Mouse (Mus musculus): ENCODE results near the gene Shisal2a. TPM values are rescaled to one million over a fixed set of nuclear protein-coding genes. Genes with fewer than 3 reads are reported as not detected.

The Shisal2a gene
- total and polyA plus RNA-seq, 3 experiments = not detected

DNA sequence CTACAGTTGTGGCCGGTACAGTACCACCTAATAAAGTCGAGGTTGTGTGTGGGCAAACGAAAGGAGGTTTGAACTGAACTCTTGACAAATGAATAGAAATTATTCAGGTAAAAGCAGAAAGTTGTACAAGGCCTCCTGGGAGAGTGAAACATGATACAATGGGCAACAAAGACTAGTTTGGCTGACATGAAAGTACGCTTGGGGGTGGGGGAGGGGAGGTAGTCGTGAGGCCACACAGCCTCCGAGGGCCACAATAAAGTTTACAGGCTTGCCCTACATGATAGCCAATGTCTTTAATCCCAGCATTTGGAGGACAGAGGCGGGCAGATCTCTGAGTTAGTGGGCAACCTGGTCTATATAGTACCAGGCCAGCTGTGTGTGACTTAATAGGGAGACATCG, 24.5 kb upstream of the Shisal2a start:
- Histone ChIP-seq H3K36me3 (replicated peaks) (no peaks in the 10 kb centered on the region), H3K4me3 (ENCODE audit: low read depth, low read length) (no peak overlapping the region), H3K9me3 (replicated peaks) (0 out of 2 replicates have a peak, but pooled peaks cover 4% of the 10 kb centered on the region), H3K4me1 (ENCODE audit: insufficient read depth, low read depth, low read length) (peaks cover 8% of the 10 kb centered on the region; the same call in 1 of the 2 replicates), H3K27me3 (ENCODE audit: insufficient read depth, low read length) (peaks cover 15% of the 10 kb centered on the region)
- ATAC-seq (ENCODE audit: extremely low read depth, insufficient number of reproducible peaks, low FRiP score, poor library complexity, severe bottlenecking) = no peak
- TF ChIP-seq GATA2 (IDR thresholded peaks at IDR 0.05; ENCODE audit: borderline replicate concordance, low read depth, low read length) (no peak), POLR2AphosphoS5 (IDR thresholded peaks at IDR 0.05; ENCODE audit: insufficient replicate concordance, low read depth, low read length) (no peak)
- DNase-seq (ENCODE audit: low spot score) = no peak

- H3K4me3 ChIP-seq (ENCODE audit: low read depth, low read length) = no peak within 1 kb of the TSS
- DNase-seq (ENCODE audit: low spot score) = no peak
- peaks cover 8% of the 10 kb centered on the region; the same call in 1 of the 2 replicates for H3K4me1 ChIP-seq (ENCODE audit: insufficient read depth, low read depth, low read length)
- H3K27me3 ChIP-seq (ENCODE audit: insufficient read depth, low read length) = peaks cover 17% of the 10 kb centered on the region
- TF ChIP-seq GATA2 (IDR thresholded peaks at IDR 0.05; ENCODE audit: borderline replicate concordance, low read depth, low read length) (no peak), TAL1 (conservative IDR thresholded peaks at IDR 0.05; ENCODE audit: low read depth, low read length) (no peak), GATA1 (IDR thresholded peaks at IDR 0.05; ENCODE audit: borderline replicate concordance, low read length) (no peak)
- H3K36me3 ChIP-seq (replicated peaks) = no peaks in the 10 kb centered on the region
- 0 out of 2 replicates have a peak, but pooled peaks cover 4% of the 10 kb centered on the region for H3K9me3 ChIP-seq (replicated peaks)
- no peak for ATAC-seq (ENCODE audit: extremely low read depth, insufficient number of reproducible peaks, low FRiP score, poor library complexity, severe bottlenecking)
These were observed 23.8 kb upstream of the Shisal2a start, which contains the start of gene Gpx7 for GRCm38 (mm10) chr4:108406861-108407401. Gene Gpx7 (minus strand): TSS chr4:108406961.

DNA sequence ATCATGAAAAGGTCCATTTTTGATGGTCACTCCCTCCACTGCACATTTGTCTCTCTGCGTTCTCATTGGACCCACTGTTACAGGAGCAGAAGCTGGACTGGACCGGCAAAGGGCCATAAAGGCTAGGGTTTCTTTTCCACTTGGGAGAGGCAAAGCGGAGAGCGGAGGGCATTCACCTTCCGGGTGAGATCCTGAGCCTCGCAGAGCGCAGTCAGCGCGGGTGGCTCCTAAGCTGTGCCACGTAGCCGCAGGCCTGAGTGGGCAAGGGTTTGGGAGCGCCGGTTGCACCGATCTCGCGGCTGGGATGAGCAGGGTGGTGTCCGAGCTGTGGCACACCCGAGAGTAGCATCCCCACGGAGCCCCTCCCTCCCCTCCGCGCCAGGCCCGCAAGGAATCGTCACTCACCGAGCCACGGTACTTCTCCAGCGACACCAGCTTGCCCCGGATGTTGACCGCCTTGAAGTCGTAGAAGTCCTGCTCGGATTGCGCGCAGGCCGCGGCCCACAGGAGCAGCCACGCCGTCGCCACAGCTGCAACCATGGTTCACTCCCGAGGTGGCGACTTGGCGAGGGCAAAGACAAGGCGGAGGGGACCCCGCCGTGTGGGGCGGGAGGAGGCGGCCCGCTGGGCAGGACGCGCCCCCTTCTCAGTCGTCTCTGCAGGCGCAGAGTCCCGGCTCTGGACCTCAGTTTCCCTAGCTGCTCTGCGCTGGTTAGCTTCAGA, 23.1 kb upstream of the Shisal2a start:
- Histone ChIP-seq H3K4me1 (ENCODE audit: insufficient read depth, low read depth, low read length) (peaks cover 8% of the 10 kb centered on the region; the same call in 1 of the 2 replicates), H3K9me3 (replicated peaks) (0 out of 2 replicates have a peak, but pooled peaks cover 4% of the 10 kb centered on the region), H3K36me3 (replicated peaks) (no peaks in the 10 kb centered on the region), H3K27me3 (ENCODE audit: insufficient read depth, low read length) (peaks cover 17% of the 10 kb centered on the region), H3K4me3 (ENCODE audit: low read depth, low read length) (no peak overlapping the region)
- no peak for TF ChIP-seq TAL1 (conservative IDR thresholded peaks at IDR 0.05; ENCODE audit: low read depth, low read length)
- TF ChIP-seq GATA2 (IDR thresholded peaks at IDR 0.05; ENCODE audit: borderline replicate concordance, low read depth, low read length) = no peak
- no peak for TF ChIP-seq GATA1 (IDR thresholded peaks at IDR 0.05; ENCODE audit: borderline replicate concordance, low read length)
- no peak for TF ChIP-seq CTCF (IDR thresholded peaks at IDR 0.05; ENCODE audit: low read depth, low read length)
- TF ChIP-seq POLR2AphosphoS5 (IDR thresholded peaks at IDR 0.05; ENCODE audit: insufficient replicate concordance, low read depth, low read length) = no peak
- DNase-seq (ENCODE audit: low spot score) (no peak), ATAC-seq (ENCODE audit: extremely low read depth, insufficient number of reproducible peaks, low FRiP score, poor library complexity, severe bottlenecking) (no peak)

DNA sequence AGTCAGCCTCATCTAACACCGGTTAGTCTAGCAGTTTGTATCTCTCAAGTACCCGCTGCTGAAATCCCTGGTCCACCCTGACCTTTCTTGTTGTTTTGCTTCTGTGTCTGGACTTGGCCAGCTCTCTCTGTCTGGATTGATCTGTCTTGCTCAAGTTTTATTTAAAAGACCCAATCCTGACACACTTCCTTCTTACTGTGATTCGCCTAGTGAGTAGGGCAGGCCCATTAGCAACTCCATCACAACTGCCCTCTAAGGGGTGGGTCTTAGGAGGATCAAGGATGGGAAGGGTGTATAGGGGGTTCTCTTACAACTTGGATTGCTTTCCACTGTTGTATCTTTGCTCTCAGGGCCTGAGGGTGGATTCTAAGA, 22.6 kb upstream of the Shisal2a start:
- Histone ChIP-seq H3K4me1 (ENCODE audit: insufficient read depth, low read depth, low read length) (peaks cover 8% of the 10 kb centered on the region; the same call in 1 of the 2 replicates), H3K4me3 (ENCODE audit: low read depth, low read length) (no peak overlapping the region), H3K9me3 (replicated peaks) (0 out of 2 replicates have a peak, but pooled peaks cover 4% of the 10 kb centered on the region), H3K27me3 (ENCODE audit: insufficient read depth, low read length) (peaks cover 20% of the 10 kb centered on the region), H3K36me3 (replicated peaks) (no peaks in the 10 kb centered on the region)
- no peak for ATAC-seq (ENCODE audit: extremely low read depth, insufficient number of reproducible peaks, low FRiP score, poor library complexity, severe bottlenecking)
- no peak for TF ChIP-seq POLR2AphosphoS5 (IDR thresholded peaks at IDR 0.05; ENCODE audit: insufficient replicate concordance, low read depth, low read length)
- TF ChIP-seq GATA1 (IDR thresholded peaks at IDR 0.05; ENCODE audit: borderline replicate concordance, low read length) = no peak
- no peak for TF ChIP-seq TAL1 (conservative IDR thresholded peaks at IDR 0.05; ENCODE audit: low read depth, low read length)
- TF ChIP-seq CTCF (IDR thresholded peaks at IDR 0.05; ENCODE audit: low read depth, low read length) = no peak
- TF ChIP-seq GATA2 (IDR thresholded peaks at IDR 0.05; ENCODE audit: borderline replicate concordance, low read depth, low read length) = no peak
- no peak for DNase-seq (ENCODE audit: low spot score)

GRCm38 (mm10) chr4:108403861-108404635, 20.9 kb upstream of the Shisal2a start:
- ATAC-seq (ENCODE audit: extremely low read depth, insufficient number of reproducible peaks, low FRiP score, poor library complexity, severe bottlenecking) = no peak
- Histone ChIP-seq H3K36me3 (replicated peaks) (no peaks in the 10 kb centered on the region), H3K27me3 (ENCODE audit: insufficient read depth, low read length) (peaks cover 20% of the 10 kb centered on the region), H3K9me3 (replicated peaks) (0 out of 2 replicates have a peak, but pooled peaks cover 2% of the 10 kb centered on the region), H3K4me1 (ENCODE audit: insufficient read depth, low read depth, low read length) (peaks cover 8% of the 10 kb centered on the region; the same call in 1 of the 2 replicates), H3K4me3 (ENCODE audit: low read depth, low read length) (no peak overlapping the region)
- TF ChIP-seq POLR2AphosphoS5 (IDR thresholded peaks at IDR 0.05; ENCODE audit: insufficient replicate concordance, low read depth, low read length) (no peak), CTCF (IDR thresholded peaks at IDR 0.05; ENCODE audit: low read depth, low read length) (no peak), GATA1 (IDR thresholded peaks at IDR 0.05; ENCODE audit: borderline replicate concordance, low read length) (no peak), GATA2 (IDR thresholded peaks at IDR 0.05; ENCODE audit: borderline replicate concordance, low read depth, low read length) (no peak), TAL1 (conservative IDR thresholded peaks at IDR 0.05; ENCODE audit: low read depth, low read length) (no peak)
- no peak for DNase-seq (ENCODE audit: low spot score)

DNA sequence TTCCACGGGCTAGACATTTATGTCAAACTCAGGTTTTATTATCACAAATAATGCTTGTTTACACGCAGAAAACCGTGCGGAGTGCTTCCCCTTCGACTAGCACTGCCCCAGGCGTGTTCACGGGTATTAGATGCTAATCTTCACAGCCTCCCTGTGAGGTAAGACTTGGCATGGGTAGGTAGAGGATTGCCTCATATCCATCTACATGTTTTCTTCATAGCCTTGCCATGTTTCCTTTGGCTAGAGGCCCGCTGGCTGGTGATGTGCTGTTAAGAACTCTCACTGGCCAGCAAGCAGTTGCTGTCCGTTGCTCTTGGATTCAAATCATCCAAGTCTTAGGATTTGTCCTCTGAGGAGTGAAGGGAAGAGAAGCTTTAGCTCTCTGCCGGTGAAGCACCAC, 17.2 kb upstream of the Shisal2a start:
- ATAC-seq (ENCODE audit: extremely low read depth, insufficient number of reproducible peaks, low FRiP score, poor library complexity, severe bottlenecking) (no peak), DNase-seq (ENCODE audit: low spot score) (no peak)
- H3K9me3 ChIP-seq (replicated peaks) = no peaks in the 10 kb centered on the region
- TF ChIP-seq GATA1 (IDR thresholded peaks at IDR 0.05; ENCODE audit: borderline replicate concordance, low read length) (no peak), POLR2AphosphoS5 (IDR thresholded peaks at IDR 0.05; ENCODE audit: insufficient replicate concordance, low read depth, low read length) (no peak), GATA2 (IDR thresholded peaks at IDR 0.05; ENCODE audit: borderline replicate concordance, low read depth, low read length) (no peak), TAL1 (conservative IDR thresholded peaks at IDR 0.05; ENCODE audit: low read depth, low read length) (no peak)
- no peak overlapping the region for H3K4me3 ChIP-seq (ENCODE audit: low read depth, low read length)
- peaks cover 13% of the 10 kb centered on the region for H3K27me3 ChIP-seq (ENCODE audit: insufficient read depth, low read length)
- peaks cover 2% of the 10 kb centered on the region; the same call in 1 of the 2 replicates for H3K4me1 ChIP-seq (ENCODE audit: insufficient read depth, low read depth, low read length)
- no peaks in the 10 kb centered on the region for H3K36me3 ChIP-seq (replicated peaks)

Measured in G1E (cell line).